Mouse (Mus musculus) heart, embryonic 11.5 days (tissue): ENCODE data around the gene Cyld. TPM values are rescaled to one million over a fixed set of nuclear protein-coding genes. Genes with fewer than 3 reads are reported as not detected.

Experiments used
- ATAC-seq: fragments of 200-750 bp; cut with Nextera tagmentation; replicated peaks from 2 replicates; pipeline ENCODE4 v1.8.0; 2017; ENCODE audit warnings: moderate library complexity; ENCODE audit not compliant: insufficient number of reproducible peaks, low FRiP score, low TSS enrichment
- H3K27ac ChIP-seq: fragments of 300-500 bp; sonication (generic); 2 replicates; pipeline ENCODE4 v1.5.1; 2014; ENCODE audit warnings: mild to moderate bottlenecking, low read depth, low read length
- H3K27me3 ChIP-seq: fragments of 300-500 bp; sonication (generic); 2 replicates; pipeline ENCODE4 v1.6.1; 2014; ENCODE audit warnings: mild to moderate bottlenecking, low read length, mixed read lengths; ENCODE audit not compliant: control insufficient read depth, insufficient read depth
- H3K36me3 ChIP-seq: fragments of 300-500 bp; sonication (generic); 2 replicates; pipeline ENCODE4 v1.6.1; 2014; ENCODE audit warnings: mild to moderate bottlenecking, low read length, moderate library complexity, mixed read lengths; ENCODE audit not compliant: control insufficient read depth, insufficient read depth
- H3K4me1 ChIP-seq: fragments of 300-500 bp; sonication (generic); 2 replicates; pipeline ENCODE4 v1.6.1; 2014; ENCODE audit warnings: low read length; ENCODE audit not compliant: control insufficient read depth, insufficient read depth
- H3K4me2 ChIP-seq: fragments of 300-500 bp; sonication (generic); 2 replicates; pipeline ENCODE4 v1.6.1; 2014; ENCODE audit warnings: mild to moderate bottlenecking, moderate library complexity
- H3K4me3 ChIP-seq: fragments of 300-500 bp; sonication (generic); 2 replicates; pipeline ENCODE4 v1.5.1; 2014; ENCODE audit warnings: low read depth, low read length
- H3K9ac ChIP-seq: fragments of 300-500 bp; sonication (generic); 2 replicates; pipeline ENCODE4 v1.6.1; 2014; ENCODE audit warnings: mild to moderate bottlenecking, low read depth, low read length, moderate library complexity
- H3K9me3 ChIP-seq: fragments of 300-500 bp; sonication (generic); replicated peaks from 2 replicates; pipeline ENCODE4 v1.6.1; 2016; ENCODE audit warnings: low read length; ENCODE audit not compliant: control insufficient read depth
- WGBS: fragments of 180-500 bp; shearing (Covaris S2); extraction: QIAGEN DNeasy Blood & Tissue Kit; methylation state at CpG from one replicate; pipeline ENCODE4 v1.1.7; 2014; ENCODE audit not compliant: insufficient replicate concordance; 5-methylcytosine and 5-hydroxymethylcytosine counted together
- polyA plus RNA-seq: library from polyadenylated mRNA; unstranded; fragments of >200 nt; fragmentation: Nextera tagmentation; extraction: Ambion mirVana; gene quantifications from 2 replicates; pipeline ENCODE4 v1.2.1, GENCODE M21; 2014

Gene Cyld
- polyA plus RNA-seq, 1 experiment from 2014 or later = 11.5 TPM

DNA sequence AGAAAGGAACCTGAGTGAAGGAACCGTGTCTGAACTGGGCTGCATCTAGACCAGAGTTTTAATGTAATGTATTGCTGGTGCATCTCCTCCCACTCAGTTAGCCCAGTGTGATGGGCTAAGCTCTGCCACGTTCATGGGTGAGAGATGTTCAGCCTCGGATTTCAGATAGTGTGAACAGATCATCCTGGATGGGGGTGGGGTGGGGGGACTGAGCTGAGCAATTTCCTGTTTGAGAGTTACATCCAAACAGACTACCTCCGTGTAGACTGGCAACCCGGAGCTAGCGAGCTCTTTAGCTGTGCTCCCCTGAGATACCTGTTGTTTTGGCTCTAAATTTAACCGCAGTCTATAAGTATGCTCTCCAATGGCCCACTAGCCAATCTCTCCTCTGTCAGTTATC is 4.9 kb upstream of the Cyld start:
- Histone ChIP-seq H3K4me1 (0 out of 2 replicates have a peak, but pooled peaks cover 2% of the 10 kb centered on the region), H3K9ac (no peak overlapping the region), H3K9me3 (no peaks in the 10 kb centered on the region), H3K36me3 (no peaks in the 10 kb centered on the region), H3K27ac (no peak overlapping the region), H3K4me3 (no peak overlapping the region), H3K27me3 (no peaks in the 10 kb centered on the region), H3K4me2 (no peak overlapping the region)
- WGBS = 33% methylated on average over 7 of the region's 7 CpGs
- ATAC-seq = no peak

- WGBS = 77% methylated on average over 6 of the region's 6 CpGs
- no peak for ATAC-seq
Measured at GRCm38 (mm10) chr8:88692866-88693265, 4.0 kb upstream of the Cyld start.

GRCm38 (mm10) chr8:88693376-88693775 is 3.5 kb upstream of the Cyld start:
- no peak for ATAC-seq
- H3K27ac ChIP-seq = no peak overlapping the region
- H3K9me3 ChIP-seq = no peaks in the 10 kb centered on the region
- no peaks in the 10 kb centered on the region for H3K27me3 ChIP-seq
- H3K4me2 ChIP-seq = no peak overlapping the region
- no peak overlapping the region for H3K9ac ChIP-seq
- no peak overlapping the region for H3K4me3 ChIP-seq
- WGBS = 69% methylated on average over 4 of the region's 4 CpGs
- 0 out of 2 replicates have a peak, but pooled peaks cover 2% of the 10 kb centered on the region for H3K4me1 ChIP-seq
- no peaks in the 10 kb centered on the region for H3K36me3 ChIP-seq

More at GRCm38 (mm10) chr8:88692866-88693265, 4.0 kb upstream of the Cyld start:
- Histone ChIP-seq H3K9me3 (no peaks in the 10 kb centered on the region), H3K27ac (no peak overlapping the region), H3K4me2 (no peak overlapping the region), H3K36me3 (no peaks in the 10 kb centered on the region), H3K4me1 (0 out of 2 replicates have a peak, but pooled peaks cover 2% of the 10 kb centered on the region), H3K27me3 (no peaks in the 10 kb centered on the region), H3K4me3 (no peak overlapping the region), H3K9ac (no peak overlapping the region)

GRCm38 (mm10) chr8:88694291-88694690 is 2.5 kb upstream of the Cyld start:
- no peaks in the 10 kb centered on the region for H3K27me3 ChIP-seq
- no peak overlapping the region for H3K4me2 ChIP-seq
- 0 out of 2 replicates have a peak, but pooled peaks cover 2% of the 10 kb centered on the region for H3K4me1 ChIP-seq
- no peaks in the 10 kb centered on the region for H3K9me3 ChIP-seq
- no peaks in the 10 kb centered on the region for H3K36me3 ChIP-seq
- no peak for ATAC-seq
- H3K9ac ChIP-seq = no peak overlapping the region
- 55% methylated on average over 7 of the region's 7 CpGs for WGBS
- no peak overlapping the region for H3K4me3 ChIP-seq
- no peak overlapping the region for H3K27ac ChIP-seq

DNA sequence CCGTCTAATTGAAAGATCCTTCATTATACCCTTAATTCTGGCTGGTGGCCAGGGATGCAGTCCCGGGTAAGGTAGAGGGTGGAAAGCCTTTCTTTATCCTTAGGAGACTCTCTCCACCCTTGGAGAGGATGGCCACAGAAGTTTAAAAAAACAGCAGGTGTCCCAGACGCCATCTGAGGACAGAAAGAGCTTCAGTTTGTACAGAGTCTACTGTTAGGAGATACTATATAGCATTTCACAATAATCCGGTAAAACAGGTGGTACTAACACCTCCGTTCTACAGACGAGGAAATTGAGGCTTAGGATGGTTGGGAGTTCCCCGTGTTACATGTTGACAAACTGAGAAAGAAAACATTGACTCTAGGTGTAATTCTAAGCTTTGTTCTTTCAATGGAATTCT is 600 bp upstream of the Cyld start:
- 0 out of 2 replicates have a peak overlapping the region, but pooled peaks have one; percentile 43 for H3K9ac ChIP-seq
- H3K27ac ChIP-seq = no peak overlapping the region
- no peaks in the 10 kb centered on the region for H3K9me3 ChIP-seq
- H3K27me3 ChIP-seq = no peaks in the 10 kb centered on the region
- H3K36me3 ChIP-seq = no peaks in the 10 kb centered on the region
- WGBS = 21% methylated on average over 7 of the region's 7 CpGs
- H3K4me2 ChIP-seq = peak overlapping the region; percentile 81
- peak overlapping the region; percentile 94 for H3K4me3 ChIP-seq
- 0 out of 2 replicates have a peak, but pooled peaks cover 2% of the 10 kb centered on the region for H3K4me1 ChIP-seq
- no peak for ATAC-seq

DNA sequence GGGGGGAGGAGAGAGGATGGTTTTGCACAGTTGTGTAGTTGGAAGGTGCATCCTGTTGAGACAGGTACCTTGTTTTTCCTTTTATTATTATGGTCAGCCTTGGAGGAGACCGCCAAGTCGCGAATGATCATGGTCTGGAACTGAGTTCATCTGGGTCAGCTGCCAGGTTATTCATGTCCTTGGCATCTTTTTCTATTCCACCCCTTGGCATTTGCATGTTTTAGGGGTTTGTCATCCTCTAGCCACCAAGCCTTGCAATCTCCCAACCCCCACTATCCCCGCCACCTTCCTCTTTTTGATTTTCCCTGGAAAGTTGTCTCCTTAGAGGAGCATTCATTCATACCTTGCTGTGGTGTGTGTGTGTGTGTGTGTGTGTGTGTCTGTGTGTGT is 809 bp downstream of the Cyld start:
- Histone ChIP-seq H3K9ac (peak overlapping the region; percentile 78), H3K36me3 (no peaks in the 10 kb centered on the region), H3K4me1 (0 out of 2 replicates have a peak, but pooled peaks cover 2% of the 10 kb centered on the region), H3K27me3 (no peaks in the 10 kb centered on the region), H3K9me3 (no peaks in the 10 kb centered on the region), H3K4me3 (peak overlapping the region; percentile 94), H3K27ac (peak overlapping the region; percentile 54), H3K4me2 (peak overlapping the region; percentile 81)
- 18% methylated on average over 4 of the region's 4 CpGs for WGBS
- no peak for ATAC-seq

GRCm38 (mm10) chr8:88698048-88698447 is 1.2 kb downstream of the Cyld start:
- Histone ChIP-seq H3K9me3 (no peaks in the 10 kb centered on the region), H3K4me3 (peak overlapping the region; percentile 94), H3K9ac (no peak overlapping the region; the same call in 1 of the 2 replicates), H3K36me3 (no peaks in the 10 kb centered on the region), H3K27me3 (no peaks in the 10 kb centered on the region), H3K4me2 (peak overlapping the region; percentile 81), H3K4me1 (0 out of 2 replicates have a peak, but pooled peaks cover 2% of the 10 kb centered on the region), H3K27ac (no peak overlapping the region)
- 55% methylated on average over 2 of the region's 2 CpGs for WGBS
- ATAC-seq = no peak

DNA sequence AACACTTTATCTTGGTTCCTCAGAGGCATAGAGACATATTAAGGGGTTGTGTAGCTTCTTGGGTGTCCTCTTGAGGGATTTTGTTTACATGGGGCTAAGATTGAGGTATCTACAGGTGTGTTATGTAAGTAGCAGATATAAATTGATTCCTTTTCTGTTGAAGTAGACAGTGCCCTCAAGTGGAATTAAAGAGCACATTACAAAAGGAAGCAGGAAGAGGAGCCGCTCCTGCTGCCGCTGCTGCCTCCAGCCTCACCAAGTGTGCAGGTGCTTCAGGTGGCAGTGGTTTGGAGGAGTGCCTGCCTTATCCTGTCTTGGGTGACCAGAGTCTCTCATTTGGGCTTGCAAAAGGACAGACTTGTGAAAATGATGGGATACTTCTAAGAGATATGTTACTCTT is 4.8 kb downstream of the Cyld start:
- Histone ChIP-seq H3K27ac (no peak overlapping the region), H3K9ac (no peak overlapping the region), H3K4me3 (no peak overlapping the region), H3K4me1 (no peaks in the 10 kb centered on the region), H3K4me2 (no peak overlapping the region), H3K36me3 (no peaks in the 10 kb centered on the region), H3K27me3 (no peaks in the 10 kb centered on the region), H3K9me3 (no peaks in the 10 kb centered on the region)
- WGBS = 22% methylated on average over 2 of the region's 2 CpGs
- no peak for ATAC-seq

- H3K27me3 ChIP-seq = no peaks in the 10 kb centered on the region
- no peak overlapping the region for H3K9ac ChIP-seq
- no peak overlapping the region for H3K27ac ChIP-seq
- H3K4me2 ChIP-seq = no peak overlapping the region
- no peak for ATAC-seq
- H3K9me3 ChIP-seq = no peaks in the 10 kb centered on the region
- WGBS = 81% methylated on average over 3 of the region's 3 CpGs
- no peaks in the 10 kb centered on the region for H3K36me3 ChIP-seq
- H3K4me1 ChIP-seq = no peaks in the 10 kb centered on the region
- H3K4me3 ChIP-seq = no peak overlapping the region
Measured at GRCm38 (mm10) chr8:88702816-88703215, 6.0 kb downstream of the Cyld start.
